Mouse (Mus musculus) cerebellum, adult 2 months (tissue): ENCODE measurements at regions not wholly inside any gene's neighbourhood (a gene's known extent, or its start where the extent isn't known, plus 50 kb on each side); places are given as distances from the start of the nearest gene placed in this dataset.

Source experiments
- CTCF ChIP-seq: fragments of 200-500 bp; IDR thresholded peaks from 2 replicates; pipeline ENCODE4 v1.5.1; 2011; ENCODE audit warnings: low read depth, mild to moderate bottlenecking, control low read depth, low read length, moderate library complexity, borderline replicate concordance; ENCODE audit not compliant: insufficient read depth
- POLR2A ChIP-seq: fragments of 200-500 bp; IDR thresholded peaks from 2 replicates; pipeline ENCODE4 v1.6.1; 2011; ENCODE audit warnings: low read length, control low read depth, borderline replicate concordance; ENCODE audit not compliant: insufficient read depth

GRCm38 (mm10) chr5:126223696-126224095 is 692.1 kb downstream of the Tmem132b start:
- TF ChIP-seq CTCF (no peak), POLR2A (no peak)
